Mouse (Mus musculus) gastrocnemius, adult 2 months (tissue): ENCODE data around the gene Map3k13. TPM values are rescaled to one million over a fixed set of nuclear protein-coding genes. Genes with fewer than 3 reads are reported as not detected.
"Not testable (repeated sequence)": the region's sequence is repeated elsewhere in the genome, so short reads cannot be mapped to it uniquely, and the experiment has no call there.

Experiments
- DNase-seq: peaks from one replicate; pipeline ENCODE4 v3.0.0; 2022
- H3K27ac ChIP-seq: fragments of 200-600 bp; 2 replicates; pipeline ENCODE4 v1.8.1; 2022; ENCODE audit warnings: mild to moderate bottlenecking
- H3K4me3 ChIP-seq: fragments of 200-600 bp; 2 replicates; pipeline ENCODE4 v1.8.1; 2022; ENCODE audit warnings: mild to moderate bottlenecking, moderate library complexity
- CTCF ChIP-seq: fragments of 200-600 bp; IDR thresholded peaks from 2 replicates; pipeline ENCODE4 v1.8.1; 2022; ENCODE audit warnings: antibody characterized with exemption, mild to moderate bottlenecking, moderate library complexity
- intact Hi-C: fragments of 180-260 bp; cut with DNase I; formaldehyde crosslinking; loops from one replicate; pipeline ENCODE4 v1.15.1; 2025
- total RNA-seq, 2 experiments: library from RNA; stranded (reverse); gene quantifications; 2 replicates each; pipeline ENCODE4 v1.2.3; 2021

The Map3k13 gene
- total RNA-seq, 2 experiments from 2014 or later, result 0.70 to 0.74 TPM

- no peak for TF ChIP-seq CTCF
- Histone ChIP-seq H3K27ac (no peak overlapping the region), H3K4me3 (no peak overlapping the region)
- DNase-seq, result no peak
- intact Hi-C loops, result no loop called here
Measured at GRCm38 (mm10) chr16:21901286-21901685, 107.1 kb downstream of the Map3k13 start.

GRCm38 (mm10) chr16:21904636-21905035 lies 110.5 kb downstream of the Map3k13 start:
- Histone ChIP-seq H3K4me3 (no peak overlapping the region), H3K27ac (no peak overlapping the region)
- no peak for DNase-seq
- intact Hi-C loops, result no loop called here
- TF ChIP-seq CTCF, result no peak

- no peak overlapping the region for H3K27ac ChIP-seq
- DNase-seq, result no peak
- no peak overlapping the region for H3K4me3 ChIP-seq
- TF ChIP-seq CTCF, result no peak
- intact Hi-C loops, result no loop called here
Measured at GRCm38 (mm10) chr16:21905996-21906395, 111.8 kb downstream of the Map3k13 start.

- intact Hi-C loops, result no loop called here
- no peak for TF ChIP-seq CTCF
- H3K27ac ChIP-seq, result no peak overlapping the region
- no peak overlapping the region for H3K4me3 ChIP-seq
- DNase-seq, result no peak
Measured at GRCm38 (mm10) chr16:21906902-21907301, 112.8 kb downstream of the Map3k13 start.

GRCm38 (mm10) chr16:21908906-21909305 lies 114.8 kb downstream of the Map3k13 start:
- DNase-seq, intact Hi-C loops, H3K4me3 ChIP-seq, H3K27ac ChIP-seq: not testable (repeated sequence)

- Histone ChIP-seq H3K27ac (no peak overlapping the region), H3K4me3 (no peak overlapping the region)
- intact Hi-C loops, result no loop called here
- no peak for TF ChIP-seq CTCF
- DNase-seq, result no peak
Measured at GRCm38 (mm10) chr16:21913347-21913746, 119.2 kb downstream of the Map3k13 start.

GRCm38 (mm10) chr16:21916681-21917080 lies 122.5 kb downstream of the Map3k13 start:
- no peak for DNase-seq
- H3K27ac ChIP-seq, result no peak overlapping the region
- no peak overlapping the region for H3K4me3 ChIP-seq
- TF ChIP-seq CTCF, result no peak
- intact Hi-C loops, result no loop called here

GRCm38 (mm10) chr16:21928471-21928870 lies 134.3 kb downstream of the Map3k13 start:
- no peak overlapping the region for H3K4me3 ChIP-seq
- no peak for TF ChIP-seq CTCF
- no peak for DNase-seq
- no peak overlapping the region for H3K27ac ChIP-seq
- intact Hi-C loops, result no loop called here

GRCm38 (mm10) chr16:21946761-21947715 lies 152.9 kb downstream of the Map3k13 start, which contains the start of gene Tmem41a:
Tmem41a (minus strand) TSS chr16:21947552.
- DNase-seq, result peak; percentile 93
- peak within 1 kb of the TSS; percentile 91 for H3K27ac ChIP-seq
- intact Hi-C loops, result loop anchor here (5.0 kb wide), 1 partner anchor 60 kb away; the partner anchor contains the start of gene Senp2
- H3K4me3 ChIP-seq, result peak within 1 kb of the TSS; percentile 85
- TF ChIP-seq CTCF, result no peak

GRCm38 (mm10) chr16:21955591-21955990 lies 161.4 kb downstream of the Map3k13 start:
- H3K27ac ChIP-seq, result peak overlapping the region; percentile 68
- no peak for TF ChIP-seq CTCF
- H3K4me3 ChIP-seq, result peak overlapping the region; percentile 30; the same call in 1 of the 2 replicates
- intact Hi-C loops, result no loop called here
- peak; percentile 68 for DNase-seq

- no peak for DNase-seq
- no peak for TF ChIP-seq CTCF
- no peak overlapping the region for H3K4me3 ChIP-seq
- intact Hi-C loops, result no loop called here
- no peak overlapping the region for H3K27ac ChIP-seq
Measured at GRCm38 (mm10) chr16:21965576-21965975, 171.4 kb downstream of the Map3k13 start.

- no peak for DNase-seq
- no peak for TF ChIP-seq CTCF
- H3K4me3 ChIP-seq, result no peak overlapping the region
- no peak overlapping the region for H3K27ac ChIP-seq
- intact Hi-C loops, result no loop called here
Measured at GRCm38 (mm10) chr16:21969874-21970273, 175.7 kb downstream of the Map3k13 start.

- DNase-seq, result no peak
- intact Hi-C loops, result no loop called here
- TF ChIP-seq CTCF, result no peak
- no peak overlapping the region for H3K4me3 ChIP-seq
- H3K27ac ChIP-seq, result no peak overlapping the region
Measured at GRCm38 (mm10) chr16:21970536-21970935, 176.4 kb downstream of the Map3k13 start.

- TF ChIP-seq CTCF, result no peak
- no peak for DNase-seq
- intact Hi-C loops, result no loop called here
- no peak overlapping the region for H3K4me3 ChIP-seq
- H3K27ac ChIP-seq, result no peak overlapping the region
Measured at GRCm38 (mm10) chr16:21971446-21971845, 177.3 kb downstream of the Map3k13 start.
